Mouse (Mus musculus): ENCODE results near the gene Mrpl49.

Gene Mrpl49

GRCm38 (mm10) chr19:6037695-6038094 lies 19.9 kb downstream of the Mrpl49 start:
- DNase-seq (ENCODE audit: low spot score) = no peak

DNA sequence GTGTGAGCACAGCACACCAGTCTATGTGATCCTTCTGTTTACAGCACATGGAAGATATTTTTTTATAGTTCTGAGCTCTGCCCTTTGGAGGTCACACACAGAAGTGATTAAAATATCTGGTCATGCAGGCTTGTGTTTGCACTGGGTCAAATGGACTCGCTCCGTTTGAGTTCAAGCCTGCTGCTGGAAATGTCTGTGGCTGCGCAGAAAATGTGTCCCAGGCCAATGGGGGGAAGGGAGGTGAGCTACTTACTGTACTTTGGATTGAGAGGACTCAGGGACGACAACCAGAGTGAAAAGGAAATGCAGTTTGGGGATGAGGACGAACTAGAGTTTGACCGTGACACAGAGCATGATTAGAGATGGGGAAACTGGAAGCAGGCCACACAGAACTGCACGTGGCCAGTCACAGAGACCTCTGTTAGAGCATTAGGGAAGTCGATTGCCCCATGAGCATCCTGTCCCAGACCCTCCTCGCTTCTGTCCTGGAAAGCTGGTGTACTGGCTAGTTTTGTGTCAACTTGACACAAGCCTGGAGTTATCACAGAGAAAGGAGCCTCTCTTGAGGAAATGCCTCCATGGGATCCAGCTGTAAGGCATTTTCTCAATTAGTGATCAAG lies 21.5 kb downstream of the Mrpl49 start:
- no peak for DNase-seq (ENCODE audit: low spot score)

DNA sequence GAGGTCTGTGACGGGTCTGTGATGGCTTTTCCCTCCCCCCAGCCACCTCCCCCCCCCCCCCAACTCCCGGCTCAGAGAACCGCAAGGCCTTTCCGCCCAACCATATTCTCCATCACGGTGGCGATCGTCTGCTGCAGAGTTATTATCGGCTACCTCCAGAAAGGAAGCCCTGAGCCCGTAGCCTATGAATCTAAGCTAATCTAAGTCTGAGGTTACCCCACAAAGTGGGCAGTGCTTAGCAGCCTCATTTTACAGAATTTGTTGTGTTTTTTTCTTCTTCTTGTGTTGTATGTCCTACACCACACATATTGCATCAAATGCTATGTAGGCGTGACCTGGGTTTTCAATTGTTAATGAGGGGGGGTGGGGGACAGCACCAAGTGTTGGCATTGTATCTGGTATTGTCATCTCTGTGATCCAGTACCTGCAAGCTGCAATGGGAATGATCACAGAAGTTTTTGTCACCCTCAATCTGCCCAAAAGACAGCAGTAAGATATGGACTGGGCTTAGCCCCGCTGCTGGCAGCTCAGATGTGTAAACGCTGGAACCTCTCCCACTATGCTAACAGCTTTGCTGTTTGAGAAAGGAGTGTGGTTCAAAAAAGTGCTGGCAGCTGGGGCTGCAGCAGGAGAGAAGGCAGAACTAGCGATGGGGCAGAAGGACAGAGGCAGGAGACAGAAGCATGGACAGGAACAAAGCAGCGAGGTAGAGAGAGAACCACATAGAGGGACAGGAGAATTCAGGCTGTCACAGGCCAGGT lies 26.9 kb downstream of the Mrpl49 start:
- no peak for DNase-seq (ENCODE audit: low spot score)

DNA sequence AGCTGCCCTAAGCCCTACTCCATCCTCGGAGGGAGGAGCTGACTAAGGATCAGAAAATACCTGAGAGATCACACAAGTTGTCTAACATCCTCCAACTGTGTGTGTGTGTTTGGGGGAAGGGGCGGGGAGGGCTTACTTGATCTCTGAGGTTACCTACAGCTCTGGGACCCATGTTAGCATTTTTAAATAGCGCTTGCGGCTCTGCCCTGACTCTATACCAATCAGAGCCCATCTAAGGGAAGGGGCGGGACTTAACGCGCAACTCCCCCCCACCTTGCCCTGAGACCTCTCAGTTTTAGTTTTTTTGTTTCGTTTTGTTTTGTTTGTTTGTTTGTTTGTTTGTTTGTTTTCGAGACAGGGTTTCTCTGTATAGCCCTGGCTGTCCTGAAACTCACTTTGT lies 28.2 kb downstream of the Mrpl49 start:
- DNase-seq (ENCODE audit: low spot score) = no peak

DNA sequence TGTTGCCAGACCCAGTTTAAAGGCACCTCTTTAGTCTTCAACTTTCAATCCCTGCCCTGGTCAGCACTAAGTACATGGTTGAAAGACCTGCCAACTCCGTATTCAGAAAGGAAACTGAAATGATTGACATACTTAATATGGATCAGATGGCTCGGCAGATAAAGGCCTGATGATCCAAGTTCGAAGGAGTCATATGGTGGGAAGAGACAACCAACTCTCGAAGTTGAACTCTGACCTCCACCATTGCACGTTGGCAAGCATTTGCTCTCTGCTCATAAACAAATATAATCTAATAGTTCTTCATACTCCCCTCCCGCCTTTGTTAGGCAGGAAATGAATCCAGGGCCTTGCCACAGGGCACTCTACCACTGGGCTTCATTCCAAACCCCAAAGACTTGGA lies 28.6 kb downstream of the Mrpl49 start:
- DNase-seq (ENCODE audit: low spot score) = no peak

DNA sequence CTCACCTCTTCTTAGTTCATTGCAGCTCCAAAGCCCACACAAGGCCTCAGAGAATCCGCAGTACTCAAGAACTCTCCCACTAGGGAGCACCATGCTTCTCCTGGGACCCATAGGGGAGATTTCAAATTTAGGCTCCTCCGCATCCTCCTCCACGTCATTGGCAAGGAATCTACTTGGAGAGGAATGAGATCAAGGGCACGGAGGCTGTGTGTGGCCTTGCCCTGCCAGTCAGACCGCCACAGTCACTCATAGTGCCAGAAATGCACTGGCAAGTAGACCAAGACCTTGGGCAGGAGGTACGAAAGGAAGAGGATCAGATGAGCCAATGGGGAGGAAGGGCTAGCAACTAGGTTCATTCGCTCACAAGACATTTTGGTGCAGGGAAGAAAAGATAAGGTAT lies 33.7 kb downstream of the Mrpl49 start:
- DNase-seq (ENCODE audit: low spot score) = no peak

GRCm38 (mm10) chr19:6023059-6023458 lies 34.5 kb downstream of the Mrpl49 start:
- no peak for DNase-seq (ENCODE audit: low spot score)

GRCm38 (mm10) chr19:6020276-6020675 lies 37.3 kb downstream of the Mrpl49 start:
- DNase-seq (ENCODE audit: low spot score) = no peak

DNA sequence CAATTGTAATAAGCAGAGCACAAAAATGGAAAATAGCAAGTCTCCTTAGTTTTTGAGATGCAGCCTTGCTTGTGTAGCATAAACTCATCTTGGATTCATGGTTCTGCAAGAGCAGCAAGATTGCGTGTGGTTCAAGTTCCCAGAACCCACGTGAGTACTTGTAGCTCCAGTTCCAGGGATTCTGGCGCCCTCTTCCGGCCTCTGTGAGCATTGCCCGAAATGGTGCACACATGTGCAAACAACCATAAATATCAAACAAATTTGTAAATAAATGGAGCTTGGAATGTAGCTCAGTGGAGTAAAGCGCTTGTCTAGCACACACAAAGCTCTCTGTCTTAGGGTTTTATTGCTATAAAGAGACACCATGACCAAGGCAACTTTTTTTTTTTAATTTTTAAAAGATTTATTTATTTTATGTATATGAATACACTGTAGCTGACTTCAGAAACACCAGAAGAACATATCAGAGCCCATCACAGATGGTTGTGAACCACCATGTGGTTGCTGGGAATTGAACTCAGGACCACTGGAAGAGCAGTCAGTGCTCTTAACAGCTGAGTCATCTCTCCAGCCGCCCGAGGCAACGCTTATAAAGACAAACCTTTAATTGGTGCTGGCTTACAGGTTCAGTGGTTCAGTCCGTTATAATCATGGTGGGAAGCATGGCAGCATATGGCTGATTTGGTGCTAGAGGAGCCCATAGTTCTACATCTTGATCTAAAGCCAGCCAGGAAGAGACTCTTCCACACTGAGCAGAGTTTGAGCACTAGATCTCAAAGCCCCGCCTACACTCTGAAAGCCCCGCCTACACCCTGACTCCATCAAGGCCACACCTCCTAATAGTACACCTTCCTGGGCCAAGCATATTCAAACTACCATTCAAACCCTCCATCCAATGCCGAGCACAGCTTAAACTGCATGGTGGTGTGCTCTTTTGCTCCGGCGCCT lies 39.2 kb downstream of the Mrpl49 start:
- peak; percentile 89 for DNase-seq (ENCODE audit: low spot score)

DNA sequence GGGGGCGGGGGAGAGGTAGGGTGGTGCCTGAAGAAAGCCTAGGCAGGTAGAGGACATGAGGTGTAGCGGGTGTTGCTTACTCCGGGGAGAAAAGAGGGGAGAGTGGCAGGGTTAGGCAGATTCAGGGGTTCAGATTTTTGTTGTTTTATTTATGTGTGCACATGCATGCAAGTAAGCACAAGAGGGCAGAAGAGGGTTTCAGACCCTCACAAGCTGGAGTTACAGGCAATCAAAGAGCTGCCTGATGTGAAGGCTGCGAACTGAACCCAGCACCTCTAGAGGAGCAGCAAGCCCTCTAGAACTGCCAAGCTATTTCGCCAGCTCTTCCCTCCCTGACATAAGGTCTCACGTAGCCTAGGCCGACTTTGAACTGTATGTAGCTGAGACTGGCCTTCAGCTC lies 41.1 kb downstream of the Mrpl49 start:
- DNase-seq (ENCODE audit: low spot score) = peak; percentile 50

DNA sequence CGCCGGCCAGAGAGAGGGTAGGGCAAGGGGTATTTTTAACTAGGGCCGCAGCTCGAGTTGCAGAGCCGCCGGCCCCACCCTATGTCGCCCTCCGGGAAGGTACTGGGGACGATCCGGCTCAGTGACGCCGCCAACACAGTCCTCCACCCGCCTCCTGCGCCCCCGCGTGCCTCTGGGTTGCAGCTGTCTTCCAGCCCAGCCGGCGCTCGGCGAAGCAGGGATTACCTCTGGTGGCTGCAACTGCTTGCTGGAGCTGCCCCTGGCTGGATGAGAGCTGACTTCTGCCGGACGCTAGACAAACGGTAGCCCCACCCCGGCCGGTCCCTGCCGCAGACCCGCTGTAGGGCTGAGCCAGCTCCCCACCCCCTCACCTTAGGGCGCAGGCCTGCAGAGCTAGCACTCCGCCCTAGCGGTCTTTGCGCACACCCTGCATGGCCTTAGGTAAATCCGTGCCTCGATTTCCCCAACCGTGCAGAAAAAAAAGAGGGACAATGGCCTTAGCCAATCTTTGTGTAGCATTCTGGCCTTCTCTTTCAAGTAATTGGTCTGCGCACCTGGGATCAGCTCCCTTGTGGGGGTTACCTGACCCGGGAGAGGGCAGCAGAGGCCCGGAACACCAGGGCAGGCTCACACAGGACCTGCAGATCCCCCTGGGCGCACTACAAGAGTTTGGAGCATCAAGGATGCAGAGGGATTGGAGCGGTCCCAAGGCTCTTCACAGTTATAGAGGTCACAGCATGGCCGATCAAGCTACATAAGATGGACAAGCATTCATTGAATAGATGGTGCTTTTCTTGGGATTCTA lies 41.9 kb downstream of the Mrpl49 start, which contains the start of gene Capn1:
TSS of gene Capn1 (minus strand) at position 387 of the 805 bp plus-strand sequence.
- peak; percentile 81 for DNase-seq (ENCODE audit: low spot score)

DNA sequence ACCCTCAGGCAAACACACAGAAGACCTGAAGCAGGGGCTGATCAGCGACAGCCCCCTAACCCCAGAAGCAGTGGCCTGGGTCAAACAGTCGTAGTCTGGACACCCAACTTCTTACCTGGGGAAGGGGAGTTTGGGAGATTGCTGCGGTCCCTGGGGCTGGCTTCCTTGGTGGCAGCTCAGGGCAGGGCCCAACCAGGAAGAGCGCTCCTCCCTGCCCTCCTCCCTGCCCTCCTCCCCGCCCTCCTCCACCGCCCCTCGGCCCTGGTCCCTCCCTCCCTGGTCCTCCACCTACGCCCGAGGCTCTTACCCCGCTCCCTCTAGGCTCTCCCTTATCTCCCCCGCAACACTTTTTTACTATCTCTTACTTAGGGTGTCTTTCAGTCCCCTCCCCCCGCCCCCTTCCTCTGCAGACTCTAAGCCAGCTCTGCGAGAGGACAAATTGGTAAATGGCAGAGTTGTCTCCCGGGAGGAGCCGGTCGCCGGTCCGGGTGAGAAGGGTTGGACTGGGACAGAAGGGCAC lies 42.5 kb downstream of the Mrpl49 start:
- peak; percentile 53 for DNase-seq (ENCODE audit: low spot score)

GRCm38 (mm10) chr19:6013691-6014090 lies 43.9 kb downstream of the Mrpl49 start:
- DNase-seq (ENCODE audit: low spot score) = no peak

DNA sequence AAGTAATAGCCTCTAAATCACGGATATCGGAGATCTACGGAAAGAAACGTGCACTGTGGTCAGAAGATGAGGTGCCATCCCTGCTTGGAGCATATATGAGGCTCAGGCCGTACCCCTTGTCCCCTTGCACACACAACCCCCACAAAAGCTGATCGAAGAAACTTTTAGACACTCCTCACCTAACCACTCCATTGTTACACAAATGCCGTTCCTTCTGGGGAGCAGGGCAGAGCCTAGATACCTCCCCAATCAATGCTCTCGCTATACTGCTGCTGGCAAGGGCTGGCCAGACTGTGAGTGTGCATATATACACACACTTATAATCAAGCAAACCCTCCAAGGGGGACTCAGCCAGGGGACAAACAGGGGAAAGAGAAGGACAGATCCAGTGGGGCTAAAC lies 48.4 kb downstream of the Mrpl49 start:
- no peak for DNase-seq (ENCODE audit: low spot score)

GRCm38 (mm10) chr19:6007013-6007412 lies 50.6 kb downstream of the Mrpl49 start:
- no peak for DNase-seq (ENCODE audit: low spot score)

- no peak for DNase-seq (ENCODE audit: low spot score)
These were observed 52.0 kb downstream of the Mrpl49 start for GRCm38 (mm10) chr19:6005541-6005940.

All from embryo, embryonic 10 days (tissue).